Mouse (Mus musculus): ENCODE measurements around the gene Sgpl1. TPM values are rescaled to one million over a fixed set of nuclear protein-coding genes. Genes with fewer than 3 reads are reported as not detected.

The Sgpl1 gene
- polyA plus RNA-seq (2012; rRNA removed; ENCODE audit: low replicate concordance): 33.3 and 66.8 TPM in 2 replicates

GRCm38 (mm10) chr10:61147157-61148040 is at the start of gene Sgpl1:
Gene Sgpl1, minus strand, starts transcription at chr10:61147703.

GRCm38 (mm10) chr10:61171654-61172053 is 24.2 kb upstream of the Sgpl1 start, which contains the start of gene Tbata:
Gene Tbata, plus strand, starts transcription at chr10:61171954.

DNA sequence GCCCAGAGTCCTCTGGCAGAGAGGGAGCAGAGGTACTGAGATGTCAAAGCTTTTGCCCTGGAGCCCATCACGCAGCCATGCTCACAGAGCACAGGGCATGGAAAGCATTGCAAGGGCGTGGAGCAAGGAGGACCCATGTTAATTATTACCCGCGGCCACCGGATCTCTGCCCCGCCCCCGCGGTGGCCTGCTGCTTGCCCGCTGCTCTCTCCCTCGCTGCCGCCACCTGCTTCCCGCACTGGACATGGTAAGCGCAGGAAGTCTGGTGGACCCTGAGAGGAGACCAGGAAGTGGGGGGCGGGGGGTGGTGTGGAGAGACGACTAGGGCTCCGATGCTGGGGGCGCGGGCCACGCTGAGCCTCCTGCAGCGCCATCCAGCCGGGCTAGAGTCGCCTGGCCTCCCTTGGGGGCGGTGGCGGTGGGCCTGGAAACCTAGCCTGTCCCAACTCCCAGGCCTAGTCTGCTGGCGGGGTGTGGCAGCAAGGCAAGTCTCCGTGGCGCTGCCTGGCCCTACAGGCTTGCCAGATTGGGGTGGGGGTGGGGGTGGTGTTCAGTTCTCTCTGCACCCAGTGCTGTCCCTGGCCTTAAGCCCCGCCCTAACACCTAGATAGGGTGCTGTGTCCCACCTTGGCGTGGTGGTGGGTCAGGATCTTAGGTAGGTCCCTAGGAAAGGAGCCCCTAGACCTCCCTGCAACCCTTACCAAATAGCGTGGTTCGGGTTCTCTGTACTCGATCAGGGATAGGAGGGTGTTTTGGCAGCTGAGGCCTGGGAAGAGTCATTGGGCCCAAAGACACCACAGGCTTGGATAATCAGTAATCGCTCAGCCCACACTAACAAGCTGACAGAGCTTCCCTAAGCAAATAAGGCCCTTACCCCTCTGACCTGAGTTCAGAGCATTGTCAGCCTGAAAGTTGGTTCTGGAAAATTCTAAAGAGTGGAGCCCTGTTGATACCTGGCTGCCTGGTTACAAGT is 58.0 kb downstream of the Sgpl1 start, which contains the start of gene Pcbd1:
Gene Pcbd1, plus strand, starts transcription at position 162 of the 973 bp plus-strand sequence.

Other genes starting within 250 kb of the Sgpl1 start
- 2.2 and 2.4 TPM in 2 replicates for gene Pcbd1, start 58.4 kb downstream of the Sgpl1 start, polyA plus RNA-seq (2012; rRNA removed; ENCODE audit: low replicate concordance)
- gene Tbata, start 24.3 kb upstream of the Sgpl1 start, polyA plus RNA-seq (2012; rRNA removed; ENCODE audit: low replicate concordance): 0.76 and 1.1 TPM in 2 replicates
- gene Adamts14, start 125.7 kb upstream of the Sgpl1 start, polyA plus RNA-seq (2012; rRNA removed; ENCODE audit: low replicate concordance): 4.3 and 7.4 TPM in 2 replicates
- gene Prf1, start 150.1 kb upstream of the Sgpl1 start, polyA plus RNA-seq (2012; rRNA removed; ENCODE audit: low replicate concordance): 6.2 and 10.7 TPM in 2 replicates
- gene Pald1, start 235.8 kb upstream of the Sgpl1 start, polyA plus RNA-seq (2012; rRNA removed; ENCODE audit: low replicate concordance): 23.7 and 27.5 TPM in 2 replicates

All from mammary gland, adult 2 months (tissue).